Mouse (Mus musculus): ENCODE measurements around the gene Apex2. TPM values are rescaled to one million over a fixed set of nuclear protein-coding genes. Genes with fewer than 3 reads are reported as not detected.

Gene Apex2
- polyA plus RNA-seq, 1 experiment = 1.2 TPM

DNA sequence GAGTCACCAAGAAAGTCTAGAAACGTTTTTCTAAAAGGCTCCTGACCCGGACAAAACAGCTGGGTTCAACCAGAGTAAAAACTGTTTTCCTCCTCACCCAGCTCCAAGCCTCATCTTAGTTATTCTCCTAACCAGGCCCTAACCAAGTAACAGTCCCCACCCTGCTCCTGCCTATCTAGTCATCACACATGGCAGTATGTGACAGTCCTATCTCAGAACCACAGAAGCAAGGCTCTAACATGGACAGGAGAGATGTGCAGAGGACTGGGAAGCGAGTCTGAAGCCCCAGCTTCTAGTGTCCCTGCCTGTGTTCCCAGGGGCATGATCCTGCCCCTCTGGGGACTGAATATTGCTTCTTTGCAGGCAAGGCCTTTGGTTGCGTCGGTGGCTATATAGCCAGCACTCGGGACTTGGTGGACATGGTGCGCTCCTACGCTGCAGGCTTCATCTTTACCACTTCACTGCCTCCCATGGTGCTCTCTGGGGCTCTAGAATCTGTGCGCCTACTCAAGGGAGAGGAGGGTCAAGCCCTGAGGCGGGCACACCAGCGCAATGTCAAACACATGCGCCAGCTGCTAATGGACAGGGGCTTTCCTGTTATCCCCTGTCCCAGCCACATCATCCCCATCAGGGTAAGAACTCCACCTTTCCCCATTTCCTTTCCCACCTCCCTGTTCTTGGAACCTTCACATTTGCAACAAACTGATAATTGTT is 24.9 kb downstream of the Apex2 start:
- H3K36me3 ChIP-seq (replicated peaks; ENCODE audit: low read length) = peaks cover 7% of the 10 kb centered on the region
- H3K27me3 ChIP-seq (replicated peaks) = peaks cover 16% of the 10 kb centered on the region
- H3K9me3 ChIP-seq = no peaks in the 10 kb centered on the region
- H3K4me1 ChIP-seq = peaks cover 7% of the 10 kb centered on the region
- TF ChIP-seq FLI1 (IDR thresholded peaks at IDR 0.05; ENCODE audit: low read length) (no peak), GATA1 (IDR thresholded peaks at IDR 0.05; ENCODE audit: borderline replicate concordance, low read length) (no peak)
- no peak overlapping the region for H3K4me3 ChIP-seq (replicated peaks)

- Histone ChIP-seq H3K4me3 (replicated peaks) (no peak overlapping the region), H3K4me1 (peaks cover 18% of the 10 kb centered on the region; the same call in 1 of the 2 replicates), H3K27me3 (replicated peaks) (peaks cover 30% of the 10 kb centered on the region), H3K36me3 (replicated peaks; ENCODE audit: low read length) (peaks cover 16% of the 10 kb centered on the region), H3K9me3 (no peaks in the 10 kb centered on the region)
- TF ChIP-seq FLI1 (IDR thresholded peaks at IDR 0.05; ENCODE audit: low read length) (no peak), GATA1 (IDR thresholded peaks at IDR 0.05; ENCODE audit: borderline replicate concordance, low read length) (no peak)
Observed at GRCm38 (mm10) chrX:150554032-150554431, 35.6 kb downstream of the Apex2 start.

GRCm38 (mm10) chrX:150551986-150552385 is 37.7 kb downstream of the Apex2 start:
- peaks cover 25% of the 10 kb centered on the region for H3K27me3 ChIP-seq (replicated peaks)
- H3K36me3 ChIP-seq (replicated peaks; ENCODE audit: low read length) = peaks cover 16% of the 10 kb centered on the region
- peaks cover 19% of the 10 kb centered on the region; the same call in 1 of the 2 replicates for H3K4me1 ChIP-seq
- TF ChIP-seq GATA1 (IDR thresholded peaks at IDR 0.05; ENCODE audit: borderline replicate concordance, low read length) = no peak
- no peak for TF ChIP-seq FLI1 (IDR thresholded peaks at IDR 0.05; ENCODE audit: low read length)
- no peaks in the 10 kb centered on the region for H3K9me3 ChIP-seq
- no peak overlapping the region for H3K4me3 ChIP-seq (replicated peaks)

- H3K4me1 ChIP-seq = peaks cover 21% of the 10 kb centered on the region; the same call in 1 of the 2 replicates
- H3K9me3 ChIP-seq = no peaks in the 10 kb centered on the region
- no peak overlapping the region for H3K4me3 ChIP-seq (replicated peaks)
- peaks cover 16% of the 10 kb centered on the region for H3K36me3 ChIP-seq (replicated peaks; ENCODE audit: low read length)
- peaks cover 26% of the 10 kb centered on the region for H3K27me3 ChIP-seq (replicated peaks)
- TF ChIP-seq GATA1 (IDR thresholded peaks at IDR 0.05; ENCODE audit: borderline replicate concordance, low read length) = no peak
- no peak for TF ChIP-seq FLI1 (IDR thresholded peaks at IDR 0.05; ENCODE audit: low read length)
Observed at GRCm38 (mm10) chrX:150549639-150550038, 40.0 kb downstream of the Apex2 start.

- H3K4me3 ChIP-seq (replicated peaks) = no peak within 1 kb of the TSS
- peaks cover 19% of the 10 kb centered on the region for H3K27me3 ChIP-seq (replicated peaks)
- TF ChIP-seq GATA1 (IDR thresholded peaks at IDR 0.05; ENCODE audit: borderline replicate concordance, low read length) (no peak), FLI1 (IDR thresholded peaks at IDR 0.05; ENCODE audit: low read length) (no peak)
- H3K9me3 ChIP-seq = peaks cover 6% of the 10 kb centered on the region; the same call in 1 of the 2 replicates
- peaks cover 11% of the 10 kb centered on the region for H3K36me3 ChIP-seq (replicated peaks; ENCODE audit: low read length)
- H3K4me1 ChIP-seq = peaks cover 18% of the 10 kb centered on the region; the same call in 1 of the 2 replicates
Observed at GRCm38 (mm10) chrX:150547239-150547638, 42.4 kb downstream of the Apex2 start, which contains the start of gene Alas2. Gene Alas2 (plus strand): TSS chrX:150547375.

- peaks cover 6% of the 10 kb centered on the region for H3K36me3 ChIP-seq (replicated peaks; ENCODE audit: low read length)
- TF ChIP-seq GATA1 (IDR thresholded peaks at IDR 0.05; ENCODE audit: borderline replicate concordance, low read length) (no peak), FLI1 (IDR thresholded peaks at IDR 0.05; ENCODE audit: low read length) (no peak)
Observed at GRCm38 (mm10) chrX:150541684-150542083, 48.0 kb downstream of the Apex2 start.

GRCm38 (mm10) chrX:150540111-150540510 is 49.6 kb downstream of the Apex2 start:
- Histone ChIP-seq H3K36me3 (replicated peaks; ENCODE audit: low read length) (peaks cover 6% of the 10 kb centered on the region), H3K4me3 (replicated peaks) (no peak overlapping the region), H3K4me1 (no peaks in the 10 kb centered on the region; the same call in 1 of the 2 replicates), H3K27me3 (replicated peaks) (peaks cover 3% of the 10 kb centered on the region), H3K9me3 (peaks cover 20% of the 10 kb centered on the region; the same call in 1 of the 2 replicates)
- TF ChIP-seq GATA1 (IDR thresholded peaks at IDR 0.05; ENCODE audit: borderline replicate concordance, low read length) = no peak
- TF ChIP-seq FLI1 (IDR thresholded peaks at IDR 0.05; ENCODE audit: low read length) = no peak

More at GRCm38 (mm10) chrX:150541684-150542083, 48.0 kb downstream of the Apex2 start:
- H3K4me1 ChIP-seq = no peaks in the 10 kb centered on the region; the same call in 1 of the 2 replicates
- peaks cover 20% of the 10 kb centered on the region; the same call in 1 of the 2 replicates for H3K9me3 ChIP-seq
- H3K27me3 ChIP-seq (replicated peaks) = peaks cover 3% of the 10 kb centered on the region
- no peak overlapping the region for H3K4me3 ChIP-seq (replicated peaks)

- peaks cover 3% of the 10 kb centered on the region for H3K27me3 ChIP-seq (replicated peaks)
- H3K9me3 ChIP-seq = no peaks in the 10 kb centered on the region
- no peaks in the 10 kb centered on the region for H3K36me3 ChIP-seq (replicated peaks; ENCODE audit: low read length)
- no peak overlapping the region for H3K4me3 ChIP-seq (replicated peaks)
- H3K4me1 ChIP-seq = peaks cover 4% of the 10 kb centered on the region; the same call in 1 of the 2 replicates
- TF ChIP-seq GATA1 (IDR thresholded peaks at IDR 0.05; ENCODE audit: borderline replicate concordance, low read length) = no peak
Observed at GRCm38 (mm10) chrX:150516477-150516876, 73.2 kb downstream of the Apex2 start.

DNA sequence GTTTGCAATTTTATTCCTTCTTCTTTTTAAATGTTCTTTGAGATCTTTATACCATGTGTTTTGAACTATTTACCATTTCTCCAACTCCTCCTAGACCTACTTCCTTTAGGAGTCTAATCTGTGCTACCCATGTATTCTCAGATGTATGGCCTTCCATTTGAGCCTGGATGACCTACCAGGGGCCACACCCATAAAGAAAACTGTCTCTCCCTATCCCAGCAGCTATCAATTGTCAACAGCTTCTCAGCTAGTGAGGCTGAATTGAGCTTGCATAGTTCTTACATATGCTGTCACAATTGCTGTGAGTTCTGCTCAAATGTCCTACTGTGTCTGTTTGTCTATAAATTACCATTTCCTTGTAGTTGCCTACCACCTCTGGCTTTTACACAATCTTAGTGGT is 73.7 kb downstream of the Apex2 start:
- no peaks in the 10 kb centered on the region for H3K36me3 ChIP-seq (replicated peaks; ENCODE audit: low read length)
- peaks cover 9% of the 10 kb centered on the region; the same call in 1 of the 2 replicates for H3K4me1 ChIP-seq
- H3K4me3 ChIP-seq (replicated peaks) = no peak overlapping the region
- H3K9me3 ChIP-seq = no peaks in the 10 kb centered on the region
- TF ChIP-seq FLI1 (IDR thresholded peaks at IDR 0.05; ENCODE audit: low read length) (no peak), GATA1 (IDR thresholded peaks at IDR 0.05; ENCODE audit: borderline replicate concordance, low read length) (no peak)
- peaks cover 3% of the 10 kb centered on the region for H3K27me3 ChIP-seq (replicated peaks)

DNA sequence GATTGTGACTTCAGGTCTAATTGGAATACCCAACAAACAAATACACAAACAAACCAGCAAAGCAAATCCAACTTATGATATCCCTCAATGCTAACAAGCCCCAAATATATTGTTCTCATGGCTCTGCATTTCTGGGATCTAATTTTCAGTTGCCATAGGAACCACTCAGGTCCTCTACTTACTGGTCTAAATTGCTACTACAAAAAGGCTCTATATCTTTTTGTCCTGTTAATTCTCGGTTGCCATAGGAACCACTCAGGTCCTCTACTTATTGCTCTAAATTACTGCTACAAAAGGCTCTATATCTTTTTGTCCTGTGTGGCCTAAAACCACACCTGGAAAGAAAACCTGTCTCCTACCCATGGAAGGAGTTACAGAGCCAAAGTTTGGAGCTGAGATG is 75.5 kb downstream of the Apex2 start:
- Histone ChIP-seq H3K4me1 (peaks cover 16% of the 10 kb centered on the region; the same call in 1 of the 2 replicates), H3K4me3 (replicated peaks) (no peak overlapping the region), H3K9me3 (no peaks in the 10 kb centered on the region), H3K27me3 (replicated peaks) (peaks cover 3% of the 10 kb centered on the region), H3K36me3 (replicated peaks; ENCODE audit: low read length) (no peaks in the 10 kb centered on the region)
- TF ChIP-seq FLI1 (IDR thresholded peaks at IDR 0.05; ENCODE audit: low read length) = no peak
- TF ChIP-seq GATA1 (IDR thresholded peaks at IDR 0.05; ENCODE audit: borderline replicate concordance, low read length) = no peak

Data from megakaryocyte, embryonic 14.5 days (primary cell).